Mouse (Mus musculus) heart, postnatal 0 days (tissue): Measurements from ENCODE around the gene Dhrs4. TPM values are rescaled to one million over a fixed set of nuclear protein-coding genes. Genes with fewer than 3 reads are reported as not detected.

ENCODE experiments used
- ATAC-seq: fragments of 200-750 bp; cut with Nextera tagmentation; 2 replicates; pipeline ENCODE4 v1.8.0; 2017; ENCODE audit warnings: low read depth, moderate number of reproducible peaks, moderate library complexity; ENCODE audit not compliant: insufficient read depth
- DNase-seq: peaks from one replicate; pipeline ENCODE4 v3.0.0-alpha.2; 2016; ENCODE audit warnings: low spot score
- H3K27ac ChIP-seq: fragments of 300-500 bp; sonication (generic); 2 replicates; pipeline ENCODE4 v1.5.1; 2014; ENCODE audit warnings: low read depth, mild to moderate bottlenecking
- H3K27me3 ChIP-seq: fragments of 300-500 bp; sonication (generic); 2 replicates; pipeline ENCODE4 v1.6.1; 2014; ENCODE audit warnings: low read length, mixed read lengths; ENCODE audit not compliant: control insufficient read depth, insufficient read depth
- H3K36me3 ChIP-seq: fragments of 300-500 bp; sonication (generic); replicated peaks from 2 replicates; pipeline ENCODE4 v1.6.1; 2014; ENCODE audit warnings: low read length, mixed read lengths; ENCODE audit not compliant: control insufficient read depth, insufficient read depth
- H3K4me1 ChIP-seq: fragments of 300-500 bp; sonication (generic); 2 replicates; pipeline ENCODE4 v1.6.1; 2014; ENCODE audit warnings: antibody characterized with exemption; ENCODE audit not compliant: control insufficient read depth, insufficient read depth
- H3K4me2 ChIP-seq: fragments of 300-500 bp; sonication (generic); 2 replicates; pipeline ENCODE4 v1.6.1; 2014; ENCODE audit warnings: low read depth, mild to moderate bottlenecking, low read length, moderate library complexity
- H3K4me3 ChIP-seq: fragments of 300-500 bp; sonication (generic); 2 replicates; pipeline ENCODE4 v1.5.1; 2014; ENCODE audit warnings: low read depth, low read length
- H3K9ac ChIP-seq: fragments of 300-500 bp; sonication (generic); replicated peaks from 2 replicates; pipeline ENCODE4 v1.6.1; 2014; ENCODE audit warnings: low read depth, low read length, mixed read lengths
- H3K9me3 ChIP-seq: fragments of 300-500 bp; sonication (generic); replicated peaks from 2 replicates; pipeline ENCODE4 v1.6.1; 2016; ENCODE audit warnings: low read length; ENCODE audit not compliant: control insufficient read depth
- CTCF ChIP-seq: IDR thresholded peaks from 2 replicates; pipeline ENCODE4 v1.5.1; 2016; ENCODE audit warnings: antibody characterized with exemption, control low read depth, low read depth
- EP300 ChIP-seq: IDR thresholded peaks from 2 replicates; pipeline ENCODE4 v1.6.1; 2016; ENCODE audit warnings: antibody characterized with exemption, low read depth
- WGBS: fragments of 180-500 bp; shearing (Covaris S2); extraction: QIAGEN DNeasy Blood & Tissue Kit; methylation state at CpG from one replicate; pipeline ENCODE4 v1.1.7; 2014; 5-methylcytosine and 5-hydroxymethylcytosine counted together
- polyA plus RNA-seq: library from polyadenylated mRNA; unstranded; fragments of >200 nt; fragmentation: Nextera tagmentation; extraction: Ambion mirVana; gene quantifications from 2 replicates; pipeline ENCODE4 v1.2.1, GENCODE M21; 2015
- total RNA-seq: library from RNA; depleted of rRNA; stranded (reverse); fragments of >200 nt; gene quantifications from 2 replicates; pipeline ENCODE4 v1.2.3, GENCODE M21; 2014; ENCODE audit warnings: low replicate concordance; rRNA removed

Dhrs4 gene
- total RNA-seq (36.5 and 48.8 TPM in 2 replicates), polyA plus RNA-seq (82.5 and 83.3 TPM in 2 replicates)

DNA sequence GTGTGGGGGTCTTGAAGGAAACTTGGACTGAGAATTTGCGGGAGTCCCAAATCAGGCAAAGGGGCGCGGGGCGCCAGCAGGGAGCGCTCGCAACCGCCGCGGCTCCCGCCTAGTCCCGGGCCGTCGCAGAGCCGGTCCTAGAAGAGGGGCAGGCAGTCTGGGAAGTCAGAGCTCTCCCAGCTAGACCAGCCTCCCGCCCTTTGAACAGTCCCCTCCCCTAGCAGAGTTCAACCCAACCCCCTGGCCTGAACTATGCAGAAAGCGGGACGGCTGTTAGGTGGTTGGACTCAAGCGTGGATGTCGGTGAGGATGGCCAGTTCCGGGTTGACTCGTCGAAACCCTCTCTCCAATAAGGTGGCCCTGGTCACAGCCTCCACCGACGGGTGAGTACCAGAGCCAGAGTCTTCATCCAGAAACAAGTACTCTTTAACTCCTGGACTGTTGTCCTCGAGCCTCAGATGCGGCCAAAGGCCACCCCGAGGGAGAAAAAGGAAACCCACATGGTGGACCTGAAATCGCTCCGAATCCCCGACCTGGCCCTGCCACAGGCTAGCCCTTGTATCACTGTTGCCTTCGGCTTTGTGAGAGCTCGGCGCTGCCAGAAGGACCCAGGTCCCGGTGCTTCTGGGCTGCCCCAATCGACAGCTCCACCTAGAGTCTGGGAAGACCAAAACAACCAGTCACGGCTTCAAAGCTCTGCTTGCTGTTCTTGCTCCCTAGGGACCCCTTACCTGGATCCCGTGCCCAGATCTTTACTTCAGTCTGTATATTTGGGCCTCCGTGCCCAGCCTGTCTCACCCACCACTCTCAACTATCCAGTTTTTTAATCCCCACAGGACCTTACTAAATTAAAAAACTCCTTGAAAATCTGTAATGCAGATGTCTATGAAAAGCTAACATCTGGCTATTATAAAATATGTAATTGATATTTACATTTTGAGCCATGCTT, at the start of gene Dhrs4:
Dhrs4 (plus strand) TSS at position 108 of the 949 bp plus-strand sequence.
- ATAC-seq (peak; percentile 96), DNase-seq (peak; percentile 72)
- peak within 1 kb of the TSS; percentile 72 for H3K27ac ChIP-seq
- H3K4me1 ChIP-seq, result peaks cover 4% of the 10 kb centered on the region; the same call in 1 of the 2 replicates
- TF ChIP-seq CTCF, result peak; percentile 64
- no peak for TF ChIP-seq EP300
- 0 out of 2 replicates have a peak, but pooled peaks cover 11% of the 10 kb centered on the region for H3K36me3 ChIP-seq
- H3K4me2 ChIP-seq, result peak within 1 kb of the TSS; percentile 64
- peak within 1 kb of the TSS; percentile 59 for H3K9ac ChIP-seq
- H3K4me3 ChIP-seq, result peak within 1 kb of the TSS; percentile 60
- H3K27me3 ChIP-seq, result no peaks in the 10 kb centered on the region
- no peaks in the 10 kb centered on the region for H3K9me3 ChIP-seq
- WGBS, result under 1% methylated on average over 38 of the region's 38 CpGs

- H3K36me3 ChIP-seq, result no peaks in the 10 kb centered on the region
- DNase-seq, result no peak
- H3K9me3 ChIP-seq, result no peaks in the 10 kb centered on the region
- H3K27ac ChIP-seq, result no peak overlapping the region
- TF ChIP-seq EP300, result no peak
- no peak overlapping the region for H3K4me2 ChIP-seq
- no peak overlapping the region for H3K4me3 ChIP-seq
- no peak overlapping the region for H3K9ac ChIP-seq
- H3K27me3 ChIP-seq, result no peaks in the 10 kb centered on the region
- ATAC-seq, result no peak
- H3K4me1 ChIP-seq, result peaks cover 10% of the 10 kb centered on the region
- WGBS, result 88% methylated on average over 4 of the region's 4 CpGs
Measured at GRCm38 (mm10) chr14:55430255-55430654, 48.3 kb upstream of the Dhrs4 start.

- Histone ChIP-seq H3K27ac (no peak overlapping the region), H3K9ac (no peak overlapping the region), H3K4me2 (no peak overlapping the region), H3K9me3 (no peaks in the 10 kb centered on the region), H3K27me3 (no peaks in the 10 kb centered on the region), H3K4me3 (no peak overlapping the region), H3K4me1 (peaks cover 13% of the 10 kb centered on the region), H3K36me3 (no peaks in the 10 kb centered on the region)
- 75% methylated on average over 1 of the region's 1 CpGs for WGBS
- ATAC-seq, result no peak
- TF ChIP-seq CTCF (no peak), EP300 (no peak)
- DNase-seq, result no peak
Measured at GRCm38 (mm10) chr14:55433052-55433451, 45.5 kb upstream of the Dhrs4 start.

DNA sequence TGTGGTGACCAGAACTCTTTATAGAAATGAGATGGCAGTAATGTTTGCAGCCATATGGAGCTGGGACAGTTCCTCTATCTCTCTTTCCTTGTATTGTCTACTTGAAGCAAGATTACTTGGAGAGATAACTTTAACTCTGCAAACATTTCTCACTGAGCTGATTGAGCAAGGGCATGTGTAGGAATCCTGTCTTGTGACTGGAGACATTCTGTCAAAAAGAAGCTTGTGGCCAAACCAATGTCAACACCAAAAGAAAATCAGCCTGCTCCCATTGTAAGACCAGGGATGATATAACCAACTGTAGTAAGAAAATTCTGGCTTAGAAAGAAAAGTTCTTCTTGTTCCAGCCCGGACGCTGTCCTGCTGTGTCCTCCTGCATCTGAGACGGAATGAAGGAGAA, 43.7 kb upstream of the Dhrs4 start:
- WGBS, result 64% methylated on average over 3 of the region's 3 CpGs
- TF ChIP-seq CTCF (no peak), EP300 (no peak)
- DNase-seq (no peak), ATAC-seq (no peak)
- Histone ChIP-seq H3K4me1 (peaks cover 10% of the 10 kb centered on the region), H3K4me2 (no peak overlapping the region), H3K9ac (no peak overlapping the region), H3K27me3 (no peaks in the 10 kb centered on the region), H3K9me3 (no peaks in the 10 kb centered on the region), H3K4me3 (no peak overlapping the region), H3K36me3 (no peaks in the 10 kb centered on the region), H3K27ac (no peak overlapping the region)

DNA sequence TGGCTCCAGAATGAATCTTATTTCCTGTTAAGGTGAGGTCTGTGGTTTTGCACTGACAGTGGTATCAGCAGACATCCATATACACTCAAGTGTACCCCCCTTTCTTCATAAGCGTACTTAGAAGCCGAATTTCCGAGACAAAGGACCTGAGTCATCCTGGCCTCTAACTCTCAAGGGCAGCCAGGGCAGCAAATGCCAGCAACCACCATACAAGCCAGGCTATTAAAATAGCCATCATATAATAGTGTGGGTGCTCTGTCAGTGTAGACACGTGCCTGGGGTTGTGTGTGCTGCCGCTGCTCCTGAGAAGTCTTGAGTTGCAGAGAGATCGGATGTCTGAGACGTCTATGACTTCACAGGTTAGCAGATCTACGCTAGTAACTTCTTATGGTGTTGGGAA, 41.4 kb upstream of the Dhrs4 start:
- Histone ChIP-seq H3K27ac (no peak overlapping the region), H3K27me3 (no peaks in the 10 kb centered on the region), H3K4me3 (no peak overlapping the region), H3K9me3 (no peaks in the 10 kb centered on the region), H3K36me3 (no peaks in the 10 kb centered on the region), H3K9ac (no peak overlapping the region), H3K4me2 (no peak overlapping the region), H3K4me1 (peaks cover 10% of the 10 kb centered on the region)
- DNase-seq (no peak), ATAC-seq (no peak)
- WGBS, result 72% methylated on average over 8 of the region's 8 CpGs
- TF ChIP-seq CTCF, result no peak
- TF ChIP-seq EP300, result no peak
